Mouse (Mus musculus) layer of hippocampus, postnatal 10 days (tissue): Measurements from ENCODE around the gene Kmt2d. TPM values are rescaled to one million over a fixed set of nuclear protein-coding genes. Genes with fewer than 3 reads are reported as not detected.

Experiments used
- DNase-seq, 2 experiments: peaks; one replicate each; pipeline ENCODE4 v3.0.0; 2021; ENCODE audit warnings: low spot score in 2 of 2
- total RNA-seq, 2 experiments: library from RNA; stranded (reverse); gene quantifications; 2 replicates each; pipeline ENCODE4 v1.2.3; 2021

Kmt2d gene
- total RNA-seq, 2 experiments from 2014 or later: 71.4 to 77.3 TPM

- no peak for DNase-seq
Observed at GRCm38 (mm10) chr15:98860921-98861320, 10.1 kb downstream of the Kmt2d start.

GRCm38 (mm10) chr15:98859319-98860043, 11.5 kb downstream of the Kmt2d start:
- no peak for DNase-seq

DNA sequence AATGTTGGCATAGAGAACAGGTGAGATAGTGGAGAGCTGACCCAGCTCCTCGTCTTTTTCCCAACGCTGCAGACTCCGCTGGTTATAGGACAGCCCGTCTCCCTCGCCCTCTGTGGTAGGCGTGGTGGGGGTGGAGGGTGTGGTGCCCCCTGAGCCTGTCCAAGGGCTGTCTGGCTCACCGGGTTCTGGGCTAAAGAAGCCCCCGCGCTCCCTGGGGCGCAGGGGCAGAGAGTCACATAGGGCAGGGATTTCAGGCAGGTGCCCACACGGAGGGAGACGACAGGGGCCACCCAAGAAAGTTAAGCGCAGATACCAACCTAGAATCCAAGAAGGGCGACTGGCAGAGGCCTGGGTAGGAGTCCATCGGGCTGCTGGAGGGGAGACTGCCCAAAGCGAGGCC, 16.8 kb downstream of the Kmt2d start:
- no peak for DNase-seq

- no peak for DNase-seq
Observed at GRCm38 (mm10) chr15:98853161-98853937, 17.7 kb downstream of the Kmt2d start.

- no peak for DNase-seq
Observed at GRCm38 (mm10) chr15:98852733-98853132, 18.3 kb downstream of the Kmt2d start.

- no peak for DNase-seq
Observed at GRCm38 (mm10) chr15:98852071-98852470, 18.9 kb downstream of the Kmt2d start.

- DNase-seq: no peak
Observed at GRCm38 (mm10) chr15:98851229-98851818, 19.7 kb downstream of the Kmt2d start.

GRCm38 (mm10) chr15:98850668-98851067, 20.3 kb downstream of the Kmt2d start:
- DNase-seq: no peak

GRCm38 (mm10) chr15:98849956-98850600, 20.9 kb downstream of the Kmt2d start:
- no peak for DNase-seq

DNA sequence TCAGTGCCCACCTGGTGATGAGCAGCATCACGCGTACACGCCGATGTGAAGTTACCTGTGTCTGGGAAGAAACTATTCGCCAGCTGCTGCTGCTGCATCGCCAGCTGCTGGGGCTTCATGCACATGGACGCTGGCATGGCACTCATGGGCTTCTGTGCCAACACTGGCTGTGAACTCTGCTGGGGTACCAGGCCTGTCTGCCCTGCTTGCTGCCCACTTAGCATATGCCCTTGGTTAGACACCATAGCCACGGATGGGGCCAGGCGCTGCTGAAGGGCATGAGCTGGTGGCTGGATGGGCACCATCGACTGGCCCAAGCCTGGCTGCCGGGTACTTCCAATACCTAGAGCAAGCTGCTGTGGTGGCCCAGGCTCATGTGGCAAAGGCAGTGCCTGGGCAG, 21.8 kb downstream of the Kmt2d start:
- DNase-seq: no peak

DNA sequence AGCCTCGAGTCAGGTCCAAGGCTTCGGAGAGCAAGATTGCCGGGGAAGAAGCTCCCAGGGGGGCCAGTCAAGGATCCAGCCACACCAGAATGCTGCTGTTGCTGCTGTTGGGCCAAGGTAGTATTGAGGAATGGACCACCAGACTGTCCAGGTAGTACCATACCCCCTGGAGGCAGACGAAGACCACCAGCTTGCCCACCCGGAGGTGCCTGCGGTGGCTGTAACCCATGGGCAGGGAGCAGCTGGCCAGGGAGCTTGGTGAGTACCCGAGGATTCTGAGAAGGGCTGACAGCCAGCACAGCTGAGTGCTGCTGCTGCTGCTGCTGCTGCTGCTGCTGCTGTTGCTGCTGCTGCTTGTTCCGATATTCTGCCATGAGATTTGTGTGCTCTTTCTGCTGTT, 24.9 kb downstream of the Kmt2d start:
- no peak for DNase-seq

DNA sequence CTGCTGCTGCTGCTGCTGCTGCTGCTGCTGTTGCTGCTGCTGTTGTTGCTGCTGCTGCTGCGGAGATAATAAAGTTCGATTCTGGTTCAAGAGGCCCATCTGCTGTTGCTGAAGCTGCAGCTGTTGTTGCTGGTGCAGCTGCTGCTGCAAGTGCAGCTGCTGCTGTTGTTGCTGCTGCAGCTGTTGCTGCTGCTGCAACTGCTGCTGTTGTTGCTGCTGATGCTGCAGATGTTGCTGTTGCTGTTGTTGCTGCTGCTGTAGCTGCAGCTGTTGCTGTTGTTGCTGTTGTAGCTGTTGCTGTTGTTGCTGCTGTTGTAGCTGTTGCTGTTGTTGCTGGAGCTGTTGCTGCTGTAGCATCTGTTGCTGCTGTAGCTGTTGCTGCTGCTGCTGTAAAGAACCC, 25.9 kb downstream of the Kmt2d start:
- no peak for DNase-seq

DNA sequence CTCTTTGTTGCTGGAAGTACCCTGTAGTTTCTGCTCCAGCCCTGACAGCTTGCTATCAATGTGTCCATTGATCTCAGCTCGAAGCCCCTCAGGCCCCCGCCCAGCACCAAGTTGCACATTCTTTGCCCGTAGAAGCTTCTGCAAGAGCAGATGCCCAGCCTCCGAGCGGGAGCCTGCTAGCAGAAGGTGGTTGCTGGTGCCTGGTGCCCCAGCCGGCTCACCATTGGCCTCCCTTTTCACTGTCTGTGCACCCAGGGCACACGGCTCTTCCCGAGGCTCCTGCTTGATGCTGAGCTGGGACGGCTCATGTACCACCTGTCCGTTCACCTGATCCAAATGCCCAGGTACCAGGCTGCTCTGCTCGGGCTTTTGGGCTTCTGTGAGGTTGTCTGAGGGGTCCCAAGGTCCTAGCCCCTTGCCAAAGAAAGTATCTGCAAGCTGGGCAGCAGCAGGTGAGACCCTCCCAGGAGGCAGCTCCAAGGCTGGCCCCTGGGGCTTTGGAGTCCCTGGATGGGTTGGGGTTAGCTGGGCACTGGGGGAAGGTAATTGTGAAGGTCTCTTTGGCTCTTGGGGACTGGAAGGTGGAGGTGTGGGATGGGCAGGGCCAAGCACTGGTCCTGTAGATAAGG, 27.3 kb downstream of the Kmt2d start:
- no peak for DNase-seq

DNA sequence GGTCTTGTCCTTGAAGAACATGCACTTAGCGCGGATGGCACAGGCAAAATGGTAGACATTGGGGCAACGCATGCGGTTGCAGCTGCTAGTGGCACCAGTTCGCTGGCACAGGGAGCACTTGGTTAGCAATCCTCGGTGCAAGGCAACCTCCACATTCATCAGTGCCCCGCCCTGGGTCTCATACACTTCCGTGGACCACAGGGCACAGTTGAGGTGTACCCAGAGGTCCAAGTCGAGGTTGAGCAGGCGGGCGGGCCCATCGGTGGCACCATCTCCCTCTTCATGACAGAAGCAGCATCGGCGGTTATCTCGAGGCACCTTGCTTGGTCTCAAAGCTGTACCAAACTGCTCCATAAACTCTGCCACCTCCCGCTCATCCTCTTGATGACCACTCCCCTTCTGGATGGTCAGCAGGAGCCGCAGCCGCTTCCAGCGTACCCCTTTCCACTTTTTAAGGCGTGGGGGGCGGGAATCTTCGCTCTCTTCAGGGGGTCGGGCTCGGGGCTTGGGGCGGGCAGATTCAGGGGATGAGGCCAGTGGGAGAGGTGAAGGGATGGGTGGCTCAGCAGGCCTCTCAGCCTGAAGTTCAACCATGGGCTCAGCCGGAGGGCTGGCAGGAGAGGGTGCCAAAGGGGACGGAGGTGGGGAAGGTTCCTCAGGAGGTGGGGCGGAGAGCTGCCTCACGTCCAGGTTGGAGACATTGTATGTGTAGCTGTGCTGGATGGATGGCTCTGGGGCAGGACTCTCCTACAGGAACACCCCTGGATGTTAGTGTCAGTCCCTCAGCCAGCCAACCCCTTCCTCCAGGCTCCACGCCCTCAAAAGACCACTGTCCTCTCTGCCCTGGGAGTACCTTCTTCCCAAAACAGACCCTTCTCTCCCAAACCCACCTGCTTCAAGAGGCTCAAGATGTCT, 31.1 kb downstream of the Kmt2d start:
- no peak for DNase-seq

DNA sequence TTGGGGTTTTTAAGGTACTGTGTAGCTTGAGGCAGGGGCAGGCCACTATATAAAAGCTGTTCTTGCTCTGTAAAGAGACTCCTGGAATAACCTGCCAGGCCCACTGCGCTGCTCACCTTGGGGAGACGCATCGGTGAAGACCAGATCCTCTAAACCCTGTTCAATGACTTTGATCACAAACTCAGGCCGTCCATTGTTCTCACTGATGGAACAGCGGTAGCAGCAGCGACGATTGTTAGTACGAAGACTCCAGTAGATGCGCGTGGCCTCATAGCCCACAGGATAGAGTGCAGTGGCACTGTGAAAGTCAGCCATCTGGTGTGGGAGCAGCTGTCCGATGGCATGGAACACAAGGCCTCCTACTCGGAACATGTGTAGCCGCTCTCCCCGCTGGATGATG, 31.8 kb downstream of the Kmt2d start:
- DNase-seq: no peak

DNA sequence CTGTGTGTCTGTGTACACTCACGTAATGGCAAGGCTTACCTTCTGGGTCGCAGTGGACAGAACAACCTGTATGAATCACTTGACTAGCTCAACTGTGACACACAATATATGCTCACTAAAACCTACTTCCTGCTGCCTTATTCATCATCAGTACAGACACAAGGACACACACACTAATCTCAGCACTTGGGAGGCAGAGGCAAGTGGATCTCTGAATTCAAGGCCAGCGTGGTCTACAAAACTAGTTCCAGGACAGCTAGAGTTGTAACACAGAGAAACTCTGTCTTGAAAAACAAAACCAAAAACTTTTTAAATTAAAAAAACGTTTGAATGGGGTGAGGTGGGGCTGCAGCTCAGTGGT, 33.3 kb downstream of the Kmt2d start:
- no peak for DNase-seq

- DNase-seq: no peak
Observed at GRCm38 (mm10) chr15:98837006-98837742, 33.8 kb downstream of the Kmt2d start.

DNA sequence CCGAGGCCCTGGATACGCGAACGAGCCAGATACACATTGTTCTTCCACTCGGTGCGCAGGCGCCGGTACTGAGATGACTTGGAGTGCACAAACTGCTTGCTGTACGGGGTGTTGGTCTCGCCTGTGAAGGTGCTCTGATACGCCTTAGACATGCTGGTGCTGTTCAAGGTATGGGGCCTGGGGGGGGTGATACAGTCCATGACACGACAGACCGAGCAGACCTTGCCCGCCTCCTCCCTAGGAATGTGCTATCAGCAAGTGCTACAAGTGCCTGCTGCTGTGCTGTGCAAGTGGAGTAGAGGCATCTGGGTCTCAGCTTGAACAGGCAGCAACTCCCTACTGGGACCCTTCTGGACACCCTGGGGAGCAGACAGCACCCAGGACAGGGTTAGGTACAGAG, 35.7 kb downstream of the Kmt2d start:
- DNase-seq: no peak

DNA sequence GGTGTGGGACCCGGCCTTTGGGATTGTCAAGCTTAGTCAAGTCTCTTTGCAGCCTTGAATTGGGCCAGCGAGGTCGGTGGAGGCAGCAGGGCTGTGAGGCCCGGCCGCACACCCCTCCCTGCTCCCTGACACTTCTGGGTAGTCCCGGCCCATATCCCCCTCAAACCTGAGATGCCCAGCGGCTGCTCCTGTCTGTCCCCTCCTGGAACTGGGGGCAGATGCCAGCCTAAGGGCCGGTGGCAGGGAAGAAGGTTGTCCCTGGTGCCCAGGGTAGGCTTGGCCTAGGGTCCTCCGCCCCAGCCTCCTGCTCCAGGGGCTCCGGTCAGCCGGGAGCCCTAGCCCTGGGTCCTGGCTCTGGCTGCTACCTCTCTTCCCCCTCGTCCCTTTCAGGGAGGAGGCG, 36.9 kb downstream of the Kmt2d start:
- DNase-seq: no peak

GRCm38 (mm10) chr15:98833281-98833680, 37.7 kb downstream of the Kmt2d start:
- DNase-seq: no peak
